Mouse (Mus musculus) lung, embryonic 15.5 days (tissue): ENCODE data around the gene Ddx11. TPM values are rescaled to one million over a fixed set of nuclear protein-coding genes. Genes with fewer than 3 reads are reported as not detected.

Experiments
- ATAC-seq: fragments of 200-750 bp; cut with Nextera tagmentation; 2 replicates; pipeline ENCODE4 v1.8.0; 2017; ENCODE audit warnings: moderate number of reproducible peaks, borderline replicate concordance; ENCODE audit not compliant: low FRiP score, low TSS enrichment; ENCODE audit errors: extremely low read depth
- H3K27ac ChIP-seq: fragments of 300-500 bp; sonication (generic); 2 replicates; pipeline ENCODE4 v1.5.1; 2015; ENCODE audit warnings: moderate library complexity, mild to moderate bottlenecking, inconsistent platforms
- H3K27me3 ChIP-seq: fragments of 300-500 bp; sonication (generic); 2 replicates; pipeline ENCODE4 v1.6.1; 2015; ENCODE audit warnings: inconsistent platforms
- H3K36me3 ChIP-seq: fragments of 300-500 bp; sonication (generic); 2 replicates; pipeline ENCODE4 v1.6.1; 2015; ENCODE audit warnings: inconsistent platforms
- H3K4me1 ChIP-seq: fragments of 300-500 bp; sonication (generic); 2 replicates; pipeline ENCODE4 v1.6.1; 2015; ENCODE audit warnings: inconsistent platforms
- H3K4me2 ChIP-seq: fragments of 300-500 bp; sonication (generic); 2 replicates; pipeline ENCODE4 v1.6.1; 2015; ENCODE audit warnings: inconsistent platforms, mild to moderate bottlenecking, moderate library complexity
- H3K4me3 ChIP-seq: fragments of 300-500 bp; sonication (generic); 2 replicates; pipeline ENCODE4 v1.5.1; 2015; ENCODE audit warnings: mild to moderate bottlenecking, inconsistent platforms
- H3K9ac ChIP-seq: fragments of 300-500 bp; sonication (generic); 2 replicates; pipeline ENCODE4 v1.6.1; 2015; ENCODE audit warnings: inconsistent platforms
- H3K9me3 ChIP-seq: fragments of 300-500 bp; sonication (generic); 2 replicates; pipeline ENCODE4 v1.6.1; 2016; ENCODE audit warnings: inconsistent platforms
- WGBS: fragments of 180-500 bp; shearing (Covaris S2); methylation state at CpG from one replicate; pipeline ENCODE4 v1.1.7; 2015; 5-methylcytosine and 5-hydroxymethylcytosine counted together
- polyA plus RNA-seq: library from polyadenylated mRNA; unstranded; fragments of >200 nt; fragmentation: Nextera tagmentation; extraction: Ambion mirVana; gene quantifications from 2 replicates; pipeline ENCODE4 v1.2.1, GENCODE M21; 2015

The Ddx11 gene
- polyA plus RNA-seq, 1 experiment from 2014 or later = 28.7 TPM

- no peaks in the 10 kb centered on the region for H3K9me3 ChIP-seq
- ATAC-seq = no peak
- peak overlapping the region; percentile 92 for H3K4me3 ChIP-seq
- H3K27ac ChIP-seq = peak overlapping the region; percentile 95
- peaks cover 10% of the 10 kb centered on the region for H3K4me1 ChIP-seq
- peak overlapping the region; percentile 96 for H3K9ac ChIP-seq
- H3K27me3 ChIP-seq = no peaks in the 10 kb centered on the region
- no peaks in the 10 kb centered on the region for H3K36me3 ChIP-seq
- H3K4me2 ChIP-seq = peak overlapping the region; percentile 85
- WGBS = under 1% methylated on average over 41 of the region's 41 CpGs
Measured at GRCm38 (mm10) chr17:66100566-66101379, 22.5 kb upstream of the Ddx11 start.

- H3K27ac ChIP-seq = peak within 1 kb of the TSS; percentile 95
- H3K27me3 ChIP-seq = no peaks in the 10 kb centered on the region
- H3K4me1 ChIP-seq = peaks cover 10% of the 10 kb centered on the region
- peak within 1 kb of the TSS; percentile 92 for H3K4me3 ChIP-seq
- WGBS = under 1% methylated on average over 67 of the region's 67 CpGs
- H3K36me3 ChIP-seq = no peaks in the 10 kb centered on the region
- H3K9ac ChIP-seq = peak within 1 kb of the TSS; percentile 96
- H3K4me2 ChIP-seq = peak within 1 kb of the TSS; percentile 85
- no peaks in the 10 kb centered on the region for H3K9me3 ChIP-seq
- ATAC-seq = peak; percentile 100
Measured at GRCm38 (mm10) chr17:66101380-66102330, 21.7 kb upstream of the Ddx11 start, which contains the start of gene Ndufv2. Gene Ndufv2, minus strand, starts transcription at chr17:66101559.

GRCm38 (mm10) chr17:66104076-66104475, 19.2 kb upstream of the Ddx11 start:
- H3K4me2 ChIP-seq = no peak overlapping the region
- no peak for ATAC-seq
- WGBS = 87% methylated on average over 7 of the region's 7 CpGs

GRCm38 (mm10) chr17:66106601-66107267, 16.6 kb upstream of the Ddx11 start:
- Histone ChIP-seq H3K9me3 (no peaks in the 10 kb centered on the region), H3K4me2 (no peak overlapping the region), H3K9ac (no peak overlapping the region), H3K27me3 (no peaks in the 10 kb centered on the region), H3K4me1 (peaks cover 10% of the 10 kb centered on the region; the same call in 1 of the 2 replicates), H3K36me3 (no peaks in the 10 kb centered on the region), H3K4me3 (no peak overlapping the region), H3K27ac (no peak overlapping the region)
- ATAC-seq = no peak
- 47% methylated on average over 10 of the region's 10 CpGs for WGBS

More at GRCm38 (mm10) chr17:66104076-66104475, 19.2 kb upstream of the Ddx11 start:
- Histone ChIP-seq H3K9me3 (no peaks in the 10 kb centered on the region), H3K36me3 (no peaks in the 10 kb centered on the region), H3K27me3 (no peaks in the 10 kb centered on the region), H3K4me1 (peaks cover 10% of the 10 kb centered on the region), H3K9ac (no peak overlapping the region), H3K4me3 (no peak overlapping the region), H3K27ac (no peak overlapping the region)

GRCm38 (mm10) chr17:66107466-66107865, 15.9 kb upstream of the Ddx11 start:
- no peaks in the 10 kb centered on the region for H3K27me3 ChIP-seq
- no peak overlapping the region for H3K4me2 ChIP-seq
- ATAC-seq = no peak
- 56% methylated on average over 8 of the region's 8 CpGs for WGBS
- no peaks in the 10 kb centered on the region for H3K9me3 ChIP-seq
- no peak overlapping the region for H3K27ac ChIP-seq
- H3K4me3 ChIP-seq = no peak overlapping the region
- no peak overlapping the region for H3K9ac ChIP-seq
- peaks cover 15% of the 10 kb centered on the region for H3K4me1 ChIP-seq
- H3K36me3 ChIP-seq = no peaks in the 10 kb centered on the region

- peaks cover 20% of the 10 kb centered on the region for H3K4me1 ChIP-seq
- no peak overlapping the region for H3K9ac ChIP-seq
- H3K4me3 ChIP-seq = no peak overlapping the region
- no peak overlapping the region for H3K4me2 ChIP-seq
- no peaks in the 10 kb centered on the region for H3K36me3 ChIP-seq
- no peaks in the 10 kb centered on the region for H3K9me3 ChIP-seq
- ATAC-seq = no peak
- no peaks in the 10 kb centered on the region for H3K27me3 ChIP-seq
- H3K27ac ChIP-seq = no peak overlapping the region
- 72% methylated on average over 4 of the region's 4 CpGs for WGBS
Measured at GRCm38 (mm10) chr17:66108198-66108597, 15.1 kb upstream of the Ddx11 start.

GRCm38 (mm10) chr17:66110746-66111145, 12.6 kb upstream of the Ddx11 start:
- 25% methylated on average over 6 of the region's 6 CpGs for WGBS
- H3K4me1 ChIP-seq = peaks cover 20% of the 10 kb centered on the region
- H3K4me2 ChIP-seq = peak overlapping the region; percentile 68
- H3K36me3 ChIP-seq = peaks cover 21% of the 10 kb centered on the region
- peak overlapping the region; percentile 86; the same call in 1 of the 2 replicates for H3K9ac ChIP-seq
- H3K4me3 ChIP-seq = peak overlapping the region; percentile 98
- no peak for ATAC-seq
- H3K27ac ChIP-seq = peak overlapping the region; percentile 76
- H3K27me3 ChIP-seq = no peaks in the 10 kb centered on the region
- H3K9me3 ChIP-seq = no peaks in the 10 kb centered on the region

- peak; percentile 98 for ATAC-seq
- peak within 1 kb of the TSS; percentile 76 for H3K27ac ChIP-seq
- no peaks in the 10 kb centered on the region for H3K27me3 ChIP-seq
- H3K4me3 ChIP-seq = peak within 1 kb of the TSS; percentile 98
- WGBS = under 1% methylated on average over 38 of the region's 41 CpGs
- peaks cover 28% of the 10 kb centered on the region for H3K36me3 ChIP-seq
- H3K4me2 ChIP-seq = peak within 1 kb of the TSS; percentile 68
- peaks cover 20% of the 10 kb centered on the region for H3K4me1 ChIP-seq
- H3K9ac ChIP-seq = peak within 1 kb of the TSS; percentile 86
- no peaks in the 10 kb centered on the region for H3K9me3 ChIP-seq
Measured at GRCm38 (mm10) chr17:66111402-66111959, 11.8 kb upstream of the Ddx11 start, which contains the start of gene Washc1. Gene Washc1, plus strand, starts transcription at chr17:66111545.

- peak overlapping the region; percentile 86 for H3K9ac ChIP-seq
- H3K36me3 ChIP-seq = peaks cover 35% of the 10 kb centered on the region
- no peaks in the 10 kb centered on the region for H3K27me3 ChIP-seq
- WGBS = 20% methylated on average over 4 of the region's 4 CpGs
- H3K27ac ChIP-seq = no peak overlapping the region
- ATAC-seq = no peak
- H3K4me1 ChIP-seq = peaks cover 20% of the 10 kb centered on the region
- H3K4me2 ChIP-seq = peak overlapping the region; percentile 68
- H3K4me3 ChIP-seq = peak overlapping the region; percentile 98
- no peaks in the 10 kb centered on the region for H3K9me3 ChIP-seq
Measured at GRCm38 (mm10) chr17:66112166-66112565, 11.2 kb upstream of the Ddx11 start.

GRCm38 (mm10) chr17:66118991-66119390, 4.3 kb upstream of the Ddx11 start:
- Histone ChIP-seq H3K27ac (no peak overlapping the region), H3K9me3 (no peaks in the 10 kb centered on the region), H3K9ac (no peak overlapping the region), H3K36me3 (peaks cover 56% of the 10 kb centered on the region), H3K4me1 (no peaks in the 10 kb centered on the region), H3K4me3 (no peak overlapping the region), H3K27me3 (no peaks in the 10 kb centered on the region), H3K4me2 (no peak overlapping the region)
- 83% methylated on average over 8 of the region's 8 CpGs for WGBS
- ATAC-seq = no peak

- Histone ChIP-seq H3K9me3 (no peaks in the 10 kb centered on the region), H3K36me3 (peaks cover 39% of the 10 kb centered on the region), H3K4me2 (no peak overlapping the region), H3K4me1 (peaks cover 15% of the 10 kb centered on the region), H3K27ac (no peak overlapping the region), H3K9ac (no peak overlapping the region), H3K27me3 (no peaks in the 10 kb centered on the region), H3K4me3 (no peak overlapping the region)
- WGBS = 63% methylated on average over 1 of the region's 1 CpGs
- no peak for ATAC-seq
Measured at GRCm38 (mm10) chr17:66120701-66121100, 2.6 kb upstream of the Ddx11 start.
